Mouse (Mus musculus): ENCODE measurements around the gene Pan3.

DNA sequence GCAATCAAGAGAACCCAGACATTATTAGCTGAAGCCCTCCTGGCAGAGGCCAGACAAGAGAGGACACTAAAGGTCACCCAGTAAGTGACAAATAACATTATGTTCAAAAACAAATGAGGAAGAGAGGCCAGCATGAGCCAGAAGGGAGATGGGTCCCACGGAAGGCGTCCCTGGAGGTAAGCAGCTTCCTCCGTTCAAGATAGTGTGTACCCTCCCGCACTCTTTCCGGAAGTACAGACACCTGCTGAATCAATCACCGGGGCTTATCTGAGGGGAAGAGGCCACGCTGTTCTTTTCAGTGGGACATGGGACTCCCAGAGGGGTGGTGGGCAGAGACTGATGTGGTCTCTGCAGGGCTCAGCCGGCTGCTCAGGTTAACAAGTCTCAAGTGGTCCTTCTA is 149.7 kb downstream of the Pan3 start:
- no peak for TF ChIP-seq MAFK (IDR thresholded peaks at IDR 0.05; ENCODE audit: insufficient read depth, low read depth, low read length)
- TF ChIP-seq ZC3H11A (IDR thresholded peaks at IDR 0.05; ENCODE audit: borderline replicate concordance, low read depth, low read length), result no peak
- TF ChIP-seq ZNF384 (IDR thresholded peaks at IDR 0.05; ENCODE audit: low read depth, low read length), result no peak
- no peak for TF ChIP-seq CHD2 (IDR thresholded peaks at IDR 0.05; ENCODE audit: low read depth, low read length)
- no peak for TF ChIP-seq HCFC1 (IDR thresholded peaks at IDR 0.05; ENCODE audit: borderline replicate concordance, insufficient read depth, low read length)
